7 mouse cellular contexts compared by ENCODE assay signal in the genomic region with DNA sequence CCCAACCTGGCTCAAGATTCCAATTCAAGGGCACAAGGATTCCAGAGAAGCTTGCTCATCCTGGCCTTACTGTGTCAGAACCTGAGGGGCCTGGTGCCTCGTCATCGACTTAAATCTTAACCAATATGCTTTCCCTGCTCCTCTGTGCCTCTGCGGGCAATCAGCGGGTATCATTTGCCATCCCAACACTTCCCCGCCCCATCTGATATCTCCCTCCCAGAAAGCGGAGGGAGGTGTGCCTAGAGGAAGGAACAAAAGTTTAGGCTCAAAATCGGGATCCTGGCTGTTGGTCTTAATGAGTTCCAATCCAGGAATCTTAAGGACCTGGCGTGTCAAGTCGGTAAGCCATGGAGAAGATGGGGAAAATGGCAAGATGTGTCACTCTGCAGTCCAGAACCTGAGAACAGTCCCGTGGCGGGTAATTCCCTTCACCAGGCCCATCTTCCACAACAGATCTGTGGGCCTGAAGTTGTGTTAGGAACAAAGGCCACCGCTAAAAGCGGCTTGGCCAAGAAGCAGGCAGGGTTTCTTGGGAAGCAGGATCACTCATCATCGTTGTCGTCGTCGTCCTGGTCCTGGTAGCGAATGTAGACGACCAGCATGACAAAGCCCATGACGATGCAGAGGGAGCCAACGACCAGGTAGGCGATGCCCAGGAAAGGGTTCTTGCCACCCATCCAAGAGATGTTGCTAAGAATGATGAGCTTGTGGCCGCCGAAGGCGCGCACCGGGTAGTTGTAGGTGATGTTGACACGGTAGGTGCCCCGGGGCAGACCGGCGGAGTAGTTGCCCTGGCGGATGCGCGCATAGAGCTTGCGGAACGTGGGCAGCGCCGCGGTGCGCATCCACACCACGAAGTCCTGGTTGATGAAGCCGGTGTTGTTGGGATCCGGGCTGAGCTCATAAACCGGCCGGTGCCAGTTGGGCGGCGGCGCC. TPM values are rescaled to one million over a fixed set of nuclear protein-coding genes. Genes with fewer than 3 reads are reported as not detected.
A peak's percentile ranks its signal among the peaks of the same experiment; 100 is the strongest.
DNase-seq lines count a peak whose midpoint lies in the region; ATAC-seq and TF ChIP-seq lines count a peak whose summit lies in the region.

No protein-coding gene starts in this region.

- H3K27me3 ChIP-seq in lung, embryonic 15.5 days: peaks cover 76% of the 10 kb centered on the region
- peaks cover 89% of the 10 kb centered on the region for H3K27me3 ChIP-seq in forebrain, embryonic 10.5 days (ENCODE audit: poor library complexity, severe bottlenecking)
- peaks cover 18% of the 10 kb centered on the region; the same call in 1 of the 2 replicates for H3K27me3 ChIP-seq in intestine, postnatal 0 days (replicated peaks; ENCODE audit: control insufficient read depth, insufficient read depth, low read length)
- peaks cover 87% of the 10 kb centered on the region for H3K27me3 ChIP-seq in neural tube, embryonic 15.5 days (replicated peaks)

- H3K9ac ChIP-seq in lung, embryonic 15.5 days: peak overlapping the region; percentile 47; the same call in 1 of the 2 replicates
- peak overlapping the region; percentile 74 for H3K9ac ChIP-seq in intestine, postnatal 0 days (ENCODE audit: low read depth, low read length)
- H3K9ac ChIP-seq in neural tube, embryonic 15.5 days (replicated peaks): no peak overlapping the region

- TF ChIP-seq CTCF in intestine, postnatal 0 days (IDR thresholded peaks at IDR 0.05; ENCODE audit: low read depth): no peak

- peak overlapping the region; percentile 50 for H3K4me3 ChIP-seq in lung, embryonic 15.5 days
- peak overlapping the region; percentile 53 for H3K4me3 ChIP-seq in forebrain, embryonic 10.5 days
- peak overlapping the region; percentile 63 for H3K4me3 ChIP-seq in intestine, postnatal 0 days (ENCODE audit: low read depth, low read length)
- H3K4me3 ChIP-seq in neural tube, embryonic 15.5 days (replicated peaks): peak overlapping the region; percentile 38

- peaks cover 14% of the 10 kb centered on the region for H3K4me1 ChIP-seq in lung, embryonic 15.5 days
- peaks cover 34% of the 10 kb centered on the region for H3K4me1 ChIP-seq in forebrain, embryonic 10.5 days
- H3K4me1 ChIP-seq in intestine, postnatal 0 days (replicated peaks; ENCODE audit: control insufficient read depth, insufficient read depth, low read length): 0 out of 2 replicates have a peak, but pooled peaks cover 2% of the 10 kb centered on the region
- H3K4me1 ChIP-seq in neural tube, embryonic 15.5 days: peaks cover 14% of the 10 kb centered on the region

- H3K9me3 ChIP-seq in lung, embryonic 15.5 days: no peaks in the 10 kb centered on the region
- no peaks in the 10 kb centered on the region for H3K9me3 ChIP-seq in forebrain, embryonic 10.5 days
- no peaks in the 10 kb centered on the region for H3K9me3 ChIP-seq in intestine, postnatal 0 days (ENCODE audit: control insufficient read depth)
- H3K9me3 ChIP-seq in neural tube, embryonic 15.5 days (replicated peaks): no peaks in the 10 kb centered on the region

- DNase-seq in lung, postnatal 25 days (ENCODE audit: low spot score): no peak
- no peak for DNase-seq in forebrain, embryonic 10.5 days (ENCODE audit: extremely low spot score, low spot score)
- DNase-seq in cerebellum, adult 18-20 months: no peak
- DNase-seq in cerebellum, postnatal 4 days (ENCODE audit: low spot score in 2 of 2): no peak

- H3K36me3 ChIP-seq in lung, embryonic 15.5 days: no peaks in the 10 kb centered on the region
- no peaks in the 10 kb centered on the region for H3K36me3 ChIP-seq in forebrain, embryonic 10.5 days (replicated peaks)
- H3K36me3 ChIP-seq in intestine, postnatal 0 days (ENCODE audit: control insufficient read depth, insufficient read depth): no peaks in the 10 kb centered on the region
- H3K36me3 ChIP-seq in neural tube, embryonic 15.5 days: no peaks in the 10 kb centered on the region

- peak overlapping the region; percentile 78 for H3K4me2 ChIP-seq in lung, embryonic 15.5 days
- H3K4me2 ChIP-seq in intestine, postnatal 0 days (replicated peaks; ENCODE audit: low read depth): peak overlapping the region; percentile 90
- peak overlapping the region; percentile 59 for H3K4me2 ChIP-seq in neural tube, embryonic 15.5 days

- no peak overlapping the region for H3K27ac ChIP-seq in lung, embryonic 15.5 days
- H3K27ac ChIP-seq in forebrain, embryonic 10.5 days: peak overlapping the region; percentile 35; the same call in 1 of the 2 replicates
- peak overlapping the region; percentile 95 for H3K27ac ChIP-seq in intestine, postnatal 0 days (ENCODE audit: low read depth, low read length)
- no peak overlapping the region for H3K27ac ChIP-seq in neural tube, embryonic 15.5 days (replicated peaks)

- no peak for ATAC-seq in lung, embryonic 15.5 days (ENCODE audit: borderline replicate concordance, extremely low read depth, low FRiP score, low TSS enrichment)
- ATAC-seq in intestine, postnatal 0 days: no peak
- no peak for ATAC-seq in neural tube, embryonic 15.5 days (ENCODE audit: low FRiP score)

- 11% methylated on average over 48 of the region's 48 CpGs for WGBS in lung, embryonic 15.5 days
- 16% methylated on average over 48 of the region's 48 CpGs for WGBS in forebrain, embryonic 10.5 days
- WGBS in intestine, postnatal 0 days: 9% methylated on average over 48 of the region's 48 CpGs
- WGBS in neural tube, embryonic 15.5 days: 17% methylated on average over 47 of the region's 48 CpGs

RNA-seq across cellular contexts. Expression of gene Tmem30b, which starts 1.2 kb away (rescaled TPM):
- polyA plus RNA-seq in lung, embryonic 15.5 days (2015; fragmentation: Nextera tagmentation; extraction: Ambion mirVana): 7.2 and 8.1 TPM in 2 replicates
- polyA plus RNA-seq in forebrain, embryonic 10.5 days (2016; fragmentation: Nextera tagmentation; extraction: Ambion mirVana): 3.8 and 5.0 TPM in 2 replicates
- 83.6 and 84.5 TPM in 2 replicates for polyA plus RNA-seq in intestine, postnatal 0 days (2015; fragmentation: Nextera tagmentation; extraction: Ambion mirVana)
- 0.52 and 5.4 TPM in 2 replicates for polyA plus RNA-seq in neural tube, embryonic 15.5 days (2015; fragmentation: Nextera tagmentation; extraction: Ambion mirVana)

RNA-seq across cellular contexts. Expression of gene Prkch, which starts 39.6 kb away (rescaled TPM):
- polyA plus RNA-seq in lung, embryonic 15.5 days (2015; fragmentation: Nextera tagmentation; extraction: Ambion mirVana): 15.8 and 16.4 TPM in 2 replicates
- 3.8 and 4.8 TPM in 2 replicates for polyA plus RNA-seq in forebrain, embryonic 10.5 days (2016; fragmentation: Nextera tagmentation; extraction: Ambion mirVana)
- 3.3 and 3.7 TPM in 2 replicates for polyA plus RNA-seq in intestine, postnatal 0 days (2015; fragmentation: Nextera tagmentation; extraction: Ambion mirVana)
- 9.2 and 15.5 TPM in 2 replicates for polyA plus RNA-seq in neural tube, embryonic 15.5 days (2015; fragmentation: Nextera tagmentation; extraction: Ambion mirVana)

Comparison
In these comparisons a context has a peak if more than half of its experiments do, and no peak if none do; other contexts are left out.
1. H3K27ac ChIP-seq: peak in forebrain, embryonic 10.5 days (single experiment) and intestine, postnatal 0 days (single experiment); none in lung, embryonic 15.5 days (single experiment) and neural tube, embryonic 15.5 days (single experiment).
2. Peak in every context shown above with its lines, with median percentiles within 50 percentile points of each other: H3K4me2 ChIP-seq and H3K4me3 ChIP-seq.